Mouse (Mus musculus) liver, embryonic 14.5 days (tissue): ENCODE results near the gene Prph. TPM values are rescaled to one million over a fixed set of nuclear protein-coding genes. Genes with fewer than 3 reads are reported as not detected.

ENCODE experiments used
- ATAC-seq: fragments of 200-750 bp; cut with Nextera tagmentation; 2 replicates; pipeline ENCODE4 v1.8.0; 2017; ENCODE audit warnings: moderate number of reproducible peaks, mild to moderate bottlenecking, moderate library complexity; ENCODE audit not compliant: insufficient read depth
- DNase-seq, 3 experiments: peaks; one replicate each; pipeline ENCODE4 v3.0.0-alpha.2; 2012 to 2013; ENCODE audit warnings: low read depth in 3 of 3, low spot score in 3 of 3
- H3K27ac ChIP-seq: fragments of 300-500 bp; sonication (generic); 2 replicates; pipeline ENCODE4 v1.5.1; 2014; ENCODE audit warnings: moderate library complexity, mild to moderate bottlenecking, control low read depth, inconsistent platforms
- H3K27me3 ChIP-seq: fragments of 300-500 bp; sonication (generic); 2 replicates; pipeline ENCODE4 v1.6.1; 2014; ENCODE audit warnings: mild to moderate bottlenecking, low read length, moderate library complexity; ENCODE audit not compliant: control insufficient read depth, insufficient read depth
- H3K36me3 ChIP-seq: fragments of 300-500 bp; sonication (generic); replicated peaks from 2 replicates; pipeline ENCODE4 v1.6.1; 2014; ENCODE audit warnings: low read depth; ENCODE audit not compliant: control insufficient read depth, insufficient read depth
- H3K4me1 ChIP-seq, 2 experiments: fragments of 200-500 bp in 1 of 2; fragments of 300-500 bp in 1 of 2; sonication (generic) in 1 of 2; replicated peaks; 2 replicates each; pipeline ENCODE4 v1.6.1; 2012 to 2014; ENCODE audit warnings: antibody characterized with exemption in 1 of 2, inconsistent platforms in 1 of 2, low read length in 1 of 2; ENCODE audit not compliant: control insufficient read depth in 2 of 2, insufficient read depth in 2 of 2
- H3K4me2 ChIP-seq: fragments of 300-500 bp; sonication (generic); 2 replicates; pipeline ENCODE4 v1.6.1; 2014; ENCODE audit warnings: low read depth, mild to moderate bottlenecking, control low read depth, moderate library complexity
- H3K4me3 ChIP-seq, 2 experiments: fragments of 200-500 bp in 1 of 2; fragments of 300-500 bp in 1 of 2; sonication (generic) in 1 of 2; 2 replicates each; pipeline ENCODE4 v1.5.1; 2012 to 2014; ENCODE audit warnings: low read depth in 2 of 2, low read length in 2 of 2, mild to moderate bottlenecking in 2 of 2, control low read depth in 1 of 2, inconsistent platforms in 1 of 2, moderate library complexity in 1 of 2; ENCODE audit not compliant: insufficient read depth in 1 of 2
- H3K9ac ChIP-seq: fragments of 300-500 bp; sonication (generic); replicated peaks from 2 replicates; pipeline ENCODE4 v1.6.1; 2014; ENCODE audit warnings: mild to moderate bottlenecking, control low read depth, moderate library complexity
- H3K9me3 ChIP-seq: fragments of 300-500 bp; sonication (generic); 2 replicates; pipeline ENCODE4 v1.6.1; 2016; ENCODE audit warnings: low read length, mixed read lengths; ENCODE audit not compliant: control insufficient read depth
- CTCF ChIP-seq: IDR thresholded peaks from 2 replicates; pipeline ENCODE4 v1.5.1; 2016; ENCODE audit warnings: antibody characterized with exemption, low read depth, control low read depth
- EP300 ChIP-seq: IDR thresholded peaks from 2 replicates; pipeline ENCODE4 v1.6.1; 2016; ENCODE audit warnings: antibody characterized with exemption, low read depth
- whole genome bisulfite sequencing: fragments of 180-500 bp; shearing (Covaris S2); extraction: QIAGEN DNeasy Blood & Tissue Kit; methylation state at CpG from one replicate; pipeline ENCODE4 v1.1.7; 2014; ENCODE audit not compliant: insufficient replicate concordance; 5-methylcytosine and 5-hydroxymethylcytosine counted together
- polyA plus RNA-seq, 2 experiments: library from polyadenylated mRNA; depleted of rRNA in 1 of 2; stranded (reverse) in 1 of 2; unstranded in 1 of 2; fragments of >200 nt; fragmentation: Nextera tagmentation in 1 of 2; extraction: Ambion mirVana in 1 of 2; gene quantifications; 2 replicates each; pipeline versions ENCODE4 v1.2.1 to v1.2.3; 2012 to 2014

The Prph gene
- polyA plus RNA-seq, 2 experiments, result 0.53 to 1.2 TPM

- Histone ChIP-seq H3K4me3 (no peak overlapping the region), H3K27ac (no peak overlapping the region), H3K27me3 (peaks cover 4% of the 10 kb centered on the region), H3K9ac (no peak overlapping the region), H3K4me2 (no peak overlapping the region), H3K9me3 (no peaks in the 10 kb centered on the region), H3K4me1 (peaks cover 5 to 8% of the 10 kb centered on the region in 2 experiments; a peak in 3 of 4 replicates), H3K36me3 (peaks cover 34% of the 10 kb centered on the region)
- no peak for ATAC-seq
- DNase-seq, result no peak
- TF ChIP-seq EP300 (no peak), CTCF (no peak)
- 70% methylated on average over 3 of the region's 3 CpGs for WGBS
Observed at GRCm38 (mm10) chr15:99079804-99080203, 24.8 kb downstream of the Prph start.

GRCm38 (mm10) chr15:99082322-99082721 is 27.3 kb downstream of the Prph start:
- Histone ChIP-seq H3K4me1 (peaks cover 0 to 4% of the 10 kb centered on the region in 2 experiments; a peak in 1 of 4 replicates), H3K4me3 (no peak overlapping the region), H3K4me2 (no peak overlapping the region), H3K9ac (no peak overlapping the region), H3K36me3 (peaks cover 28% of the 10 kb centered on the region), H3K27ac (no peak overlapping the region), H3K9me3 (no peaks in the 10 kb centered on the region), H3K27me3 (peaks cover 26% of the 10 kb centered on the region)
- DNase-seq (no peak), ATAC-seq (0 out of 2 replicates have a peak, but pooled peaks have one; percentile 20)
- TF ChIP-seq CTCF, result no peak
- no peak for TF ChIP-seq EP300
- WGBS, result 91% methylated on average over 12 of the region's 12 CpGs

- H3K4me3 ChIP-seq, result no peak overlapping the region
- WGBS, result 84% methylated on average over 16 of the region's 16 CpGs
- H3K27ac ChIP-seq, result no peak overlapping the region
- H3K36me3 ChIP-seq, result peaks cover 25% of the 10 kb centered on the region
- peaks cover 32% of the 10 kb centered on the region for H3K27me3 ChIP-seq
- H3K4me1 ChIP-seq, result peaks cover 0 to 4% of the 10 kb centered on the region in 2 experiments; a peak in 1 of 4 replicates
- no peak for DNase-seq
- no peaks in the 10 kb centered on the region for H3K9me3 ChIP-seq
- no peak overlapping the region for H3K4me2 ChIP-seq
- TF ChIP-seq EP300 (no peak), CTCF (no peak)
- no peak overlapping the region for H3K9ac ChIP-seq
- ATAC-seq, result no peak
Observed at GRCm38 (mm10) chr15:99082840-99083239, 27.9 kb downstream of the Prph start.

GRCm38 (mm10) chr15:99083258-99083657 is 28.3 kb downstream of the Prph start:
- Histone ChIP-seq H3K27me3 (peaks cover 36% of the 10 kb centered on the region), H3K36me3 (peaks cover 22% of the 10 kb centered on the region)
- DNase-seq, result no peak

GRCm38 (mm10) chr15:99083867-99084557 is 29.0 kb downstream of the Prph start:
- H3K9ac ChIP-seq, result no peak overlapping the region
- 11% methylated on average over 11 of the region's 11 CpGs for WGBS
- peak overlapping the region; percentile 6; the same call in 1 of the 2 replicates for H3K4me2 ChIP-seq
- H3K27ac ChIP-seq, result no peak overlapping the region
- peaks cover 17% of the 10 kb centered on the region for H3K36me3 ChIP-seq
- ATAC-seq, result no peak
- H3K27me3 ChIP-seq, result peaks cover 43% of the 10 kb centered on the region
- DNase-seq, result no peak
- no peak overlapping the region for H3K4me3 ChIP-seq
- peaks cover 0 to 4% of the 10 kb centered on the region in 2 experiments; a peak in 1 of 4 replicates for H3K4me1 ChIP-seq
- H3K9me3 ChIP-seq, result no peaks in the 10 kb centered on the region
- TF ChIP-seq EP300, result no peak
- TF ChIP-seq CTCF, result no peak

More at GRCm38 (mm10) chr15:99083258-99083657, 28.3 kb downstream of the Prph start:
- Histone ChIP-seq H3K4me3 (no peak overlapping the region), H3K9me3 (no peaks in the 10 kb centered on the region), H3K4me2 (no peak overlapping the region), H3K9ac (no peak overlapping the region), H3K4me1 (peaks cover 0 to 4% of the 10 kb centered on the region in 2 experiments; a peak in 1 of 4 replicates), H3K27ac (no peak overlapping the region)
- no peak for ATAC-seq
- TF ChIP-seq EP300 (no peak), CTCF (peak; percentile 62)
- WGBS, result 64% methylated on average over 9 of the region's 9 CpGs
